Mouse (Mus musculus): ENCODE measurements around the gene Nr5a2. TPM values are rescaled to one million over a fixed set of nuclear protein-coding genes. Genes with fewer than 3 reads are reported as not detected.

Nr5a2 gene
- polyA plus RNA-seq, 1 experiment, result 0.10 TPM

DNA sequence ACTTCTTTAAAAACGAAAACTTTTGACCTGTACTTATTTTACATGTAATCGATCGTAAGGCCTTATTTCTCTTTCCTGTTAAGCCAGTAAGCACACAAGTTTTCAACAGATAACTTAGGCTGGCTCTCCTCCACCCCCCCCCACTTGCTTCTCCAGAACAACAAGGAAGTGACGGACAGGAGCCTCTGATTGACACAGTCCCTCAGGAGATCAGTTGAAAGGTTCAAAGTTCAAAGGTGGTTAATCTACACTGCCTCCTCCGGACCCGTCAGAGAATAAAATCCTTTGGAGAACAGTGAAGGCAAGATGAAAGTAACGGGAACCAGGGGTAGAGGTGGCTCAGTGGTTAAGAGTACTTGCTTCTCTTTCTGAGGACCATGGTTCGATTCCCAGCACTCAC lies 80.0 kb downstream of the Nr5a2 start:
- no peak overlapping the region for H3K27ac ChIP-seq (ENCODE audit: insufficient read depth, low read length)
- 92% methylated on average over 8 of the region's 8 CpGs for WGBS
- TF ChIP-seq POLR2A (IDR thresholded peaks at IDR 0.05; ENCODE audit: borderline replicate concordance, insufficient read depth, low read length) (no peak), CTCF (IDR thresholded peaks at IDR 0.05; ENCODE audit: borderline replicate concordance, insufficient read depth, low read depth, low read length) (no peak)
- no peak overlapping the region for H3K4me3 ChIP-seq (replicated peaks; ENCODE audit: insufficient read depth, low read depth, low read length)
- no peaks in the 10 kb centered on the region for H3K4me1 ChIP-seq (ENCODE audit: control insufficient read depth, insufficient read depth, low read length)
- H3K27me3 ChIP-seq (ENCODE audit: control insufficient read depth, insufficient read depth, low read length), result no peaks in the 10 kb centered on the region
- DNase-seq, result no peak

DNA sequence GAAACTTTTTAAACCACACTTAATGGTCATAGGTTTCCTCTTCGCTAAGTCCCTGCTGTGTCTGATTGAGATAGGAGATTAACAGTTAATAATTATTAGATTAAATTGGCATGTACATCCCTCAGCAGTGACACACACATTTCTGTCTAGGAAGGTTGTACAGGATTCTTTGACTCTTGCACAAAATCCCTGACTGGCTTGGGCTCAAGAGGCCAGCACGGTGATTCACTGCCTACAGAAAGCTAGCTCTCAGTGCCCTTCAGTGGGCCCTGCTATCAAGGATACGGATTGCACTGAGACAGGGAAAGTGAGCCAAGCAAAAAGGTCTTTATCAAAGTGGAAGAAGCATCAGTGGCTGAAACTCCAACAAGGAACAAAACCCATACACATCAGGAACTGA lies 85.2 kb downstream of the Nr5a2 start:
- TF ChIP-seq CTCF (IDR thresholded peaks at IDR 0.05; ENCODE audit: borderline replicate concordance, insufficient read depth, low read depth, low read length), result no peak
- Histone ChIP-seq H3K4me3 (replicated peaks; ENCODE audit: insufficient read depth, low read depth, low read length) (no peak overlapping the region), H3K27me3 (ENCODE audit: control insufficient read depth, insufficient read depth, low read length) (no peaks in the 10 kb centered on the region), H3K27ac (ENCODE audit: insufficient read depth, low read length) (no peak overlapping the region), H3K4me1 (ENCODE audit: control insufficient read depth, insufficient read depth, low read length) (no peaks in the 10 kb centered on the region)
- 89% methylated on average over 3 of the region's 3 CpGs for WGBS
- no peak for DNase-seq

DNA sequence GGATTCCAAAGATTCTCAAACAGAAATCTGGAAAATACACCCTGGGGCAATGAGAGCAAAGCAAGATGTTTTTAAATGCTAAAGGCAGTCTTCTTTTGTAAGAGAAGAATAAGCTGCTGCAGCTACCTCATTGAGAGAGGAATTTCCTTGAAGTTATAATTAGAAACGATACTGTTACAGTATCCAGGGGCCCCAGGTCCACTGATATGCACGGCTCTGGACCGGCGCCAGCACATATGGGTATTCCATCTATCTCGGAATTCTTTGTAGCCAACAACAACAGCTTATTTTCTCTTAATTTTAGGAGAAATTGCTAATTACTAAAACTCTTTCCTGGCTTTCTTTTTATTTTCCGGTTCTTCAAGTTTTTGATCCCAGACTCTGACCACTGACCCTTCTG lies 91.3 kb downstream of the Nr5a2 start:
- DNase-seq, result no peak
- Histone ChIP-seq H3K4me1 (ENCODE audit: control insufficient read depth, insufficient read depth, low read length) (no peaks in the 10 kb centered on the region), H3K27me3 (ENCODE audit: control insufficient read depth, insufficient read depth, low read length) (no peaks in the 10 kb centered on the region), H3K4me3 (replicated peaks; ENCODE audit: insufficient read depth, low read depth, low read length) (no peak overlapping the region), H3K27ac (ENCODE audit: insufficient read depth, low read length) (no peak overlapping the region)
- TF ChIP-seq POLR2A (IDR thresholded peaks at IDR 0.05; ENCODE audit: borderline replicate concordance, insufficient read depth, low read length) (no peak), CTCF (IDR thresholded peaks at IDR 0.05; ENCODE audit: borderline replicate concordance, insufficient read depth, low read depth, low read length) (no peak)
- WGBS, result 61% methylated on average over 6 of the region's 6 CpGs

GRCm38 (mm10) chr1:136868285-136868684 lies 92.0 kb downstream of the Nr5a2 start:
- Histone ChIP-seq H3K4me1 (ENCODE audit: control insufficient read depth, insufficient read depth, low read length) (no peaks in the 10 kb centered on the region), H3K27me3 (ENCODE audit: control insufficient read depth, insufficient read depth, low read length) (no peaks in the 10 kb centered on the region), H3K27ac (ENCODE audit: insufficient read depth, low read length) (no peak overlapping the region), H3K4me3 (replicated peaks; ENCODE audit: insufficient read depth, low read depth, low read length) (no peak overlapping the region)
- TF ChIP-seq POLR2A (IDR thresholded peaks at IDR 0.05; ENCODE audit: borderline replicate concordance, insufficient read depth, low read length) (no peak), CTCF (IDR thresholded peaks at IDR 0.05; ENCODE audit: borderline replicate concordance, insufficient read depth, low read depth, low read length) (no peak)
- 91% methylated on average over 5 of the region's 5 CpGs for WGBS
- no peak for DNase-seq

- WGBS, result 73% methylated on average over 9 of the region's 9 CpGs
- no peak for TF ChIP-seq POLR2A (IDR thresholded peaks at IDR 0.05; ENCODE audit: borderline replicate concordance, insufficient read depth, low read length)
- TF ChIP-seq CTCF (IDR thresholded peaks at IDR 0.05; ENCODE audit: borderline replicate concordance, insufficient read depth, low read depth, low read length), result no peak
- H3K27ac ChIP-seq (ENCODE audit: insufficient read depth, low read length), result no peak overlapping the region
- DNase-seq, result no peak
- H3K27me3 ChIP-seq (ENCODE audit: control insufficient read depth, insufficient read depth, low read length), result no peaks in the 10 kb centered on the region
- no peak overlapping the region for H3K4me3 ChIP-seq (replicated peaks; ENCODE audit: insufficient read depth, low read depth, low read length)
- no peaks in the 10 kb centered on the region for H3K4me1 ChIP-seq (ENCODE audit: control insufficient read depth, insufficient read depth, low read length)
Observed at GRCm38 (mm10) chr1:136866481-136867092, 93.7 kb downstream of the Nr5a2 start.

- no peak overlapping the region for H3K27ac ChIP-seq (ENCODE audit: insufficient read depth, low read length)
- H3K27me3 ChIP-seq (ENCODE audit: control insufficient read depth, insufficient read depth, low read length), result no peaks in the 10 kb centered on the region
- TF ChIP-seq CTCF (IDR thresholded peaks at IDR 0.05; ENCODE audit: borderline replicate concordance, insufficient read depth, low read depth, low read length) (no peak), POLR2A (IDR thresholded peaks at IDR 0.05; ENCODE audit: borderline replicate concordance, insufficient read depth, low read length) (no peak)
- H3K4me1 ChIP-seq (ENCODE audit: control insufficient read depth, insufficient read depth, low read length), result no peaks in the 10 kb centered on the region
- no peak for DNase-seq
- WGBS, result 52% methylated on average over 6 of the region's 6 CpGs
- H3K4me3 ChIP-seq (replicated peaks; ENCODE audit: insufficient read depth, low read depth, low read length), result no peak overlapping the region
Observed at GRCm38 (mm10) chr1:136863209-136863608, 97.0 kb downstream of the Nr5a2 start.

DNA sequence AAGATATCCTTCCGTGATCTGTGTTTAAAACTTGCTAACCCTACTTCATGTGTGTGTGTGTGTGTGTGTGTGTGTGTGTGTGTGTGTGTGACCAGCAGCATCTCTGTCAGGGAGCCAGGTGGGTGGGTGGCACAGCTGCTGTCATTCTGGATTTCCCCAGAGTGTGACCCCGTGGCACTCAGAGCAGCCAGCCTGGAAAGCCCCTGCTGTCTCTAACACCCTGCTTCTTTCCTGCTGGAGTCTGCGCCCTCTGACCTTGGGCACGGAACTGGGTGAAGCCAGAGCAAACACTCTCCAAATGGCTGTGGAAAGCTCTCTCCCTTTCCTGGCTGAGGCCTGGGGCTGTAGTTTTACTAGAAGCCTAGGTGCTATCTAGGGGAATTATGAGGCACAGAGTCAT lies 100.8 kb downstream of the Nr5a2 start:
- Histone ChIP-seq H3K27ac (ENCODE audit: insufficient read depth, low read length) (no peak overlapping the region), H3K4me1 (ENCODE audit: control insufficient read depth, insufficient read depth, low read length) (no peaks in the 10 kb centered on the region), H3K4me3 (replicated peaks; ENCODE audit: insufficient read depth, low read depth, low read length) (no peak overlapping the region), H3K27me3 (ENCODE audit: control insufficient read depth, insufficient read depth, low read length) (no peaks in the 10 kb centered on the region)
- TF ChIP-seq POLR2A (IDR thresholded peaks at IDR 0.05; ENCODE audit: borderline replicate concordance, insufficient read depth, low read length), result no peak
- no peak for TF ChIP-seq CTCF (IDR thresholded peaks at IDR 0.05; ENCODE audit: borderline replicate concordance, insufficient read depth, low read depth, low read length)
- WGBS, result 40% methylated on average over 4 of the region's 4 CpGs
- DNase-seq, result no peak

DNA sequence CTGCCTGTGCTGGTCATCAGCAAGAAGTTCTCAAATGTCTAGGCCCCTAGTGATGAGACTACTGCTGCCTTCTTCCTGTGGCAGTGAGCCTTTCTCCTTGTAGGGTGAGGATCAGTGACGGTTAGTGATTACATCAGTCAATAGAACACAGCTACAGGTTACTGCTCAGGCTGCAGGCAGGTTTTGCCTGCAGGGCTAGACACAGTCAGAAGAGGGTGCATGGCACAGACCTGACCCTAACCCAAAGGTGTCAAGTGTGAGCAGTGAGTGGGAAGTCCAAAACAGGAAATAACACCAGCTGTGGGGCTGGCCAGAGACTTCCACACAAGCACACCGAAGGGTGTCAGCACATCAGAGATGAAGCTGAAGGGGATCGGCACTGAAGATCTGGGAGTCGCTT lies 101.5 kb downstream of the Nr5a2 start:
- no peaks in the 10 kb centered on the region for H3K4me1 ChIP-seq (ENCODE audit: control insufficient read depth, insufficient read depth, low read length)
- H3K4me3 ChIP-seq (replicated peaks; ENCODE audit: insufficient read depth, low read depth, low read length), result no peak overlapping the region
- no peak overlapping the region for H3K27ac ChIP-seq (ENCODE audit: insufficient read depth, low read length)
- no peak for DNase-seq
- no peaks in the 10 kb centered on the region for H3K27me3 ChIP-seq (ENCODE audit: control insufficient read depth, insufficient read depth, low read length)
- 92% methylated on average over 4 of the region's 4 CpGs for WGBS
- TF ChIP-seq CTCF (IDR thresholded peaks at IDR 0.05; ENCODE audit: borderline replicate concordance, insufficient read depth, low read depth, low read length) (no peak), POLR2A (IDR thresholded peaks at IDR 0.05; ENCODE audit: borderline replicate concordance, insufficient read depth, low read length) (no peak)

Measured in cerebellum, adult 2 months (tissue).